Mouse (Mus musculus): Measurements from ENCODE around the gene Mettl23. TPM values are rescaled to one million over a fixed set of nuclear protein-coding genes. Genes with fewer than 3 reads are reported as not detected.

Gene Mettl23
- polyA plus RNA-seq, 1 experiment, result 22.4 TPM

DNA sequence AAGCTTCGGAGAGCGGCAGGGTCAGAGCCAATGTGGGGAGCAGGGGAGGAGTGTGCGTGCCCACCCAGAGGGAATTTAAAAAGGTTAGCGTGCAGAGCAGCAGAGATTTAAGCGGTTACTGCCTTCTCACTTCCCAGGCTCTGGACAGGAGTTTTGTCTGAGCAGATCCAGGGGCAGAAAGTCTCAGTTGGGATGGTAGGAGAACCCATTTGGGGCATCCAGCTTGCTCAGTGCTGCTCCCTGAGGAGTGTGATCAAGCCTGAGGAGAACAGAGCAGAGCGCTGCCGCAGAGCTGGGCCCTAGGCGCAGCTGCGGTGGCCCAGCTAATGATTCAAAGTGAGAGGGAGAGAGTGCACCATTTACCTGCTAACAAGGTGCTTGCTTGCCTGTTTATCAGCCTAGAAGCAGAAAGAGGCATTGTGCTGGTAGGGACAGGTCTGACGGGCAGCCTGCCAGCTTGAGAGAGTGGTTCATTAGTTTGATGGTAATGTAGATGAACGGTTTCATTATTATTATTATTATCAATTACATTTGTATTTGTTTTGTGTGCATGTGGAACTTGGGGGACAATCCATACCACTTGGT is 34.2 kb upstream of the Mettl23 start:
- H3K27ac ChIP-seq (ENCODE audit: insufficient read depth, low read length), result no peak overlapping the region
- H3K4me1 ChIP-seq (ENCODE audit: control insufficient read depth, insufficient read depth, low read length), result peaks cover 16% of the 10 kb centered on the region
- TF ChIP-seq POLR2A (IDR thresholded peaks at IDR 0.05; ENCODE audit: low read depth, low read length) (no peak), CTCF (IDR thresholded peaks at IDR 0.05; ENCODE audit: borderline replicate concordance, insufficient read depth, low read length) (no peak)
- H3K4me3 ChIP-seq (ENCODE audit: insufficient read depth, low read length), result no peak overlapping the region

DNA sequence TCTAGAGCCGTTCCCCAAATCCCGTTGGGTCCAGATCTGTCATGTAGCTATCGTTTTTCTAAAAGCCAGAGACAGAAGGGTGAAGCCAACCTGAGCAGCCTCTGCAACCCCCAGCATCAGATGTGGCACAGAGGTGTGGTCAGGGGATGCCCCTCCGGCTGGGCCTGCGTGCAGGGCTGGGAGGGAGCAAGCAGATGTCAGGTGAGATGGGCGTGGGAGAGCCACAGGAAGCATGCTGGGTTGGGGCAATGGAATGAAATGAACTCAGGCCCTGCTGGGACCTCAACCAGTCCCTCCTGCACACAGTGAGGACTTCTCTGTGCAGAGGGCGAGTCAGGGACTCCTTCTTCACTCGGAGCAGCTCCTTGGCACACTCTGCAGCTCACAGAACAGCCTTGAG is 33.6 kb upstream of the Mettl23 start:
- TF ChIP-seq CTCF (IDR thresholded peaks at IDR 0.05; ENCODE audit: borderline replicate concordance, insufficient read depth, low read length), result no peak
- TF ChIP-seq POLR2A (IDR thresholded peaks at IDR 0.05; ENCODE audit: low read depth, low read length), result no peak
- Histone ChIP-seq H3K27ac (ENCODE audit: insufficient read depth, low read length) (no peak overlapping the region), H3K4me3 (ENCODE audit: insufficient read depth, low read length) (no peak overlapping the region), H3K4me1 (ENCODE audit: control insufficient read depth, insufficient read depth, low read length) (peaks cover 19% of the 10 kb centered on the region)

DNA sequence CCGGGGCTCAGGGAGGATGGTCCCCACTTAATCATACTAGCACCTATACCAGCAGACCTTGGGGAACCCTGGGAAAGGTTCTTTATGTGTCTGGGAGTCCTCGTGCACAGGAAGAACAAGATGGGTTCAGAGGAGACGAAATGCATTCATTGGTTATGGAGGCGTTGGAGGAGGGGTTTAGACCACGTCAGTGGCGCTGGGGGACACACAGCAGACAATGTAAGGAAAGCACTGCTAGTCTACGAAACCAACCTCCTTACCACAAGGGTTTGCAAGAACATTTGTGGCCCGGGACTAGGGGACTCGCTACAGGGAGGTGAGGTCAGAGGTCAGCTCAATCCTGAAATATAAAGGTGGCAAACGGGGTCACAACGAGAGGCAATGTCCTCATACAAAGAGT is 32.5 kb upstream of the Mettl23 start:
- no peak for TF ChIP-seq POLR2A (IDR thresholded peaks at IDR 0.05; ENCODE audit: low read depth, low read length)
- no peak for TF ChIP-seq CTCF (IDR thresholded peaks at IDR 0.05; ENCODE audit: borderline replicate concordance, insufficient read depth, low read length)
- Histone ChIP-seq H3K4me1 (ENCODE audit: control insufficient read depth, insufficient read depth, low read length) (peaks cover 26% of the 10 kb centered on the region), H3K4me3 (ENCODE audit: insufficient read depth, low read length) (no peak overlapping the region), H3K27ac (ENCODE audit: insufficient read depth, low read length) (no peak overlapping the region)

DNA sequence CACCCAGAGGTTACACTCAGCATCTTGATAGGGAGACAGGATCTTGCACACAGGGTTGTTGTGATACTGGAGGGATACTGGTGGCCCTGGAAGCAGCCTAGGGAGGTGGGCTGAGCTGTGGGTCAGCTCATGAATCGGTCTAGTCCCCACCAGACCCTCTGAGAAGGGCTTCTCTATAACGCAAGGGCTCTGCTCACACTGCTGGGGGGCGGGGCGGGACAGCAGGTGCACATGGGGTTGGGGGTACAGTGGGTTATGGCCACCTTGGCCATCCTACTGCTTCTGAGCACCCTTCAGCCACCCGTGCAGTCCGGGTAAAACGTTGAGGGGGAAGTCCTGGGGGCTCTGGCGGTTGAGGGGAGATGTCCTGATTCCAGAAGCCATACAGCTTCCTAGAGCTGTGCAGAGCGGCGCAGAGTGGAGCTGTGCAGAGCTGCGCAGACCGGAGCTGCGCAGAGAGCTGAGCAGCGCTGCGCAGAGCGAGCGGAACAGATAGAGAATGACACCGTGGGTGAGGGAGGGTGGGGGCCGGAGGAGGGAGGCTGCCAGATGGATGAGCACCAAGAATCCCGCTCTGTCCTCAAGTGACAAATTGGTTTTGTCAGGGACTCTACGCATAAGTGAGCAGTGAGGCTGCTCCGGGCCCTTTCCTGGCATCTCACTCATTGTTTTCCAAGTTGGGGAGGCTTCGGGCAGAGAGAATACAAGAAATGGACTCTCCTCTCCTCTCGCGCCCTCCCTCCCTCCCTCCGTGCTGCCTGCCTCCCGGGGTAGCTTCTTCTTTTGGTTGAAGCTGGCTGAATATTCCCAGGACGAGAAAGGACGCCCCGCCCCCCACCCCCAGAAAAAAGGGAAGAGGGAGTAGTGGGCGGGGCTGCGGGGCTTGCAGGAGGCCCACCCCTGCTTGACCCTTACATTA is 31.8 kb upstream of the Mettl23 start:
- Histone ChIP-seq H3K4me1 (ENCODE audit: control insufficient read depth, insufficient read depth, low read length) (peaks cover 28% of the 10 kb centered on the region), H3K27ac (ENCODE audit: insufficient read depth, low read length) (no peak overlapping the region), H3K4me3 (ENCODE audit: insufficient read depth, low read length) (no peak overlapping the region)
- no peak for TF ChIP-seq POLR2A (IDR thresholded peaks at IDR 0.05; ENCODE audit: low read depth, low read length)
- no peak for TF ChIP-seq CTCF (IDR thresholded peaks at IDR 0.05; ENCODE audit: borderline replicate concordance, insufficient read depth, low read length)

DNA sequence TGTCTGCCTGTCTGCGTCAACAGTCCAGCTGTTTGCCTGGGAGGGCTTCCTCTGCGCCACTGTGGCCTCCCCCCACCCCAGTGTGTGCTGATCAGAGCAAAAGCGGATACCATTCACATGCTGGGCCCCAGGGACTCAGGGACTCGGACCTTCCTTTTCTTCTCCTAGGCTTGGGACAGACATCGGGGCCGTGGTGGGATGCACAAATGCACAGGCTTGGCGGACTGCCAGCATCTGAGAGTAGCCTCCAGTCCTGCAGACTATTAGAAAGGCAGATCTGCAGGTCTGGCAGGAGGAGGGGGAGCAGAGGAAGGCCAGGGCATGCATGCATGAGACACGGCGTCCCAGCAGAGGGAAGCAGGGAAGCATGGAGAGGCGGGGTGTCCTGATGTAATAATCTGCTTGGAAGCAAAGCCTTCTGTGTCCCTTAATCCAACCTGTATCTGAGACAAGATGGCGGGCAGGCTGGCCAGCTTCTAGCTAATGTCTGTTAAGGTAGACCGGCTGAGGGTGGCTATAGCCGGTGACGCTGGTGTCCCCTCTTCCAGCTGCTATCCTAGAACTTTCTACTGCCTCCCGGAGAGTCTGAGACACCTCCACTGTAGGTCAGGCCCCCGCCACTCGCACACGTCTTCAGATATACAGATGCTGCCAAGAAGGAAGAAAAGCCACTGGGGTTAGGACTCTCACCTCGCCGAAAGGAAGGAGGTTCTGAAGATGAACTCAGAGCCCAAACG is 30.1 kb upstream of the Mettl23 start:
- H3K4me1 ChIP-seq (ENCODE audit: control insufficient read depth, insufficient read depth, low read length), result peaks cover 28% of the 10 kb centered on the region

DNA sequence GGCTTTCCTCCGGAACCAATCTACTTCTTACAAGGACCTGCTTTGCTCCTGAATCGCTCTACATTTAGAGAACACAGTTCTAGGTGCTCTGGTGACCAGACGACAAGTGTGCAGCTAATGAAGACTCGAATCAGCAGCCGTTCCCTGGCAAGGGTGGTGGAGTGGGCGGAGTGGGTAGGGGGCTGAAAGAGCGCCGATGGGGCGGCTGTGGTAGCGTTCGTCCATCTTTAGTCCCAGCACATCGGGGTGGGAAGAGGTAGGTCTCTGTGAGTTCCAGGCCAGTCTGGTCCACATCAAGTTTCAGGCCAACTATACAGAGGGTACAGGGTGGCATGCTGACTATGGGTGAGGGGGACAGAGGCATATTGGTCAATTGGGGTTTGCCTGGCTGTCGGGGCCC is 29.5 kb upstream of the Mettl23 start:
- Histone ChIP-seq H3K27ac (ENCODE audit: insufficient read depth, low read length) (peak overlapping the region; percentile 96), H3K4me1 (ENCODE audit: control insufficient read depth, insufficient read depth, low read length) (peaks cover 27% of the 10 kb centered on the region), H3K4me3 (ENCODE audit: insufficient read depth, low read length) (no peak overlapping the region)
- TF ChIP-seq POLR2A (IDR thresholded peaks at IDR 0.05; ENCODE audit: low read depth, low read length) (no peak), CTCF (IDR thresholded peaks at IDR 0.05; ENCODE audit: borderline replicate concordance, insufficient read depth, low read length) (no peak)

More for the DNA sequence above, 30.1 kb upstream of the Mettl23 start:
- TF ChIP-seq CTCF (IDR thresholded peaks at IDR 0.05; ENCODE audit: borderline replicate concordance, insufficient read depth, low read length), result peak; percentile 43; the same call in 1 of the 2 replicates
- TF ChIP-seq POLR2A (IDR thresholded peaks at IDR 0.05; ENCODE audit: low read depth, low read length), result no peak
- H3K27ac ChIP-seq (ENCODE audit: insufficient read depth, low read length), result peak overlapping the region; percentile 96; the same call in 1 of the 2 replicates
- no peak overlapping the region for H3K4me3 ChIP-seq (ENCODE audit: insufficient read depth, low read length)

DNA sequence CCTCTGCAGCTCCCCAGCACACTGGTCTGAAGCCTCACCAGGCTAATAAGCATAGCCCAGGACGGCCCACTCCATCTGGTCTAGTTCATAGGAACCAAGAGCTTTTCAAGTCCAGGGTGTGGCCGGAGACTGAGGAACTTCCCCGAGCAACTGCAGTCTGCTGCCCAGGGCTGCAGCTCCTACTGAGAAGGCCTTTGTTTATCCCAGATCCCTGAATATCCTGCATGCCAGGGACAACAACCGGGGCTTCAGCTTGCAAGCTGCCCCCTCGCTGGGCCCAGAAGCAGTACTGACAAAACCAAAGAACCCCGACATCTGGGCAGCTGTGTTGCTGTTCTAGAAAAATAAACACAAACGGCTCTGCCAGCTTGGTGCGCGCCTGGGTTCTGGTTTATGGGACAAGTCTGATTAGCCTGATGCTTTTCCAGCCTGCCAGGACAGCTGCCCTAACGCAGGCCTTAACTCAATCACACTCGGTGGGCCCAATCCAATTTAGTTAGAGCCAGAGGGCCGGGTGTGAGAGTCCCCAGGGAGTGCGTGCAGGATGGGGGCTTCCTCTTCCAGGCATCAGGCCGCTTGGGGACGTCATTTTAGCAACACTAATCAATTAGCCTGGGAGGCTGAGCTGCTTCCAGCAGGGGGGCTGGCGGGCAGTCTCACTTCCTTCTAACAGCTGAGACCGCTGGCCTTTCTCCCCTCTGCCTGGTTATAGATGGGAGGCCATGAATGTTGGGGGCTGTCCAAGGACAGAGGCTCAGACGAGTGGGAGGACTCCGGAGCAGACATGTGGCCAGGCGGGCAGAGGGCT is 28.8 kb upstream of the Mettl23 start:
- peaks cover 33% of the 10 kb centered on the region for H3K4me1 ChIP-seq (ENCODE audit: control insufficient read depth, insufficient read depth, low read length)
- peak overlapping the region; percentile 96 for H3K27ac ChIP-seq (ENCODE audit: insufficient read depth, low read length)
- TF ChIP-seq CTCF (IDR thresholded peaks at IDR 0.05; ENCODE audit: borderline replicate concordance, insufficient read depth, low read length) (no peak), POLR2A (IDR thresholded peaks at IDR 0.05; ENCODE audit: low read depth, low read length) (no peak)
- no peak overlapping the region for H3K4me3 ChIP-seq (ENCODE audit: insufficient read depth, low read length)

DNA sequence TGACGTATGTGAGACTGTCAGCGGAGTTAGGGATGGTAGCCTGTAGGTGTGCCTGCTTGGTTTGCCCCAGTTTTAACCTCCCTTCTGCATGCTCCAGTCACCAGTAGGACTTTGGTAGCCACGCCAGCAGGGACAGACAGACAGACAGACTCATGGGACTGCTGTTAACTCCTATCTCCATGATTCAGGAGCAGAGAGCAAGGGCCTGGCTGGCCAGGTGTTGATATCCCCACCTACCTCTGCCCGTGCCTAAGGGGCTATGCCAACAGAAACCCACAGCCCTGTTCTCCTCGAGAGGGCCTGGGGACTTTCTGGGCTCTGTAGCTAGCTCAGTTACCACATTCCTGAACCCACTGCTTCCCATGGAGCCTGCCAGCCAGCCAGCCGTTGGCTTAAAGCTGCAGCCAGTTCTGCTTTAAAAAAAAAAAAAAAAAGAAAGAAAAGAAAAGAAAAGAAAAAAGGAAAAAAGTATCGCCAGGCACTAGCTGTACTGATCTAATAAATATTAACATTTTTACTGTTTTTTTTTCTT is 28.1 kb upstream of the Mettl23 start:
- Histone ChIP-seq H3K4me3 (ENCODE audit: insufficient read depth, low read length) (no peak overlapping the region), H3K27ac (ENCODE audit: insufficient read depth, low read length) (peak overlapping the region; percentile 96), H3K4me1 (ENCODE audit: control insufficient read depth, insufficient read depth, low read length) (peaks cover 37% of the 10 kb centered on the region)
- no peak for TF ChIP-seq CTCF (IDR thresholded peaks at IDR 0.05; ENCODE audit: borderline replicate concordance, insufficient read depth, low read length)
- no peak; the same call in 1 of the 2 replicates for TF ChIP-seq POLR2A (IDR thresholded peaks at IDR 0.05; ENCODE audit: low read depth, low read length)

DNA sequence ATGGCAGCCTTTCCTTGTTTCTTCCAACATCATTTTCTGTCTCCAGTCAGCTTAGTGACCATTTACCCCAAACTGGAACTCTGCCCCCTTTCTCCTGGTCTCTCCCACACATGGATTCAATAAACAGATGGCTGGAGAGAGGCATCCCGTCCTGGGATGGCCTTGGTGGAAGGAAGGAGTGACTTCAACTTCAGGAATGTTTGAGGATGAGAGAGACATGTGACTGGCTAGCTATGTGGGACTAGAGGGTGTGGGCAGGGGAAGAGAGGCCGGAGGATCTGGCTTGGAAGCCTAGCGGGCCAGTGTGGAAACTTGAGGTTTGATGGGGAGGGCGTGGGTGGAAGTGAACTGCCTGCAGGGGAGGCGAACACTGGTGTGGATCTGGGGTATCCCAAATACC is 26.3 kb upstream of the Mettl23 start:
- TF ChIP-seq CTCF (IDR thresholded peaks at IDR 0.05; ENCODE audit: borderline replicate concordance, insufficient read depth, low read length) (no peak), POLR2A (IDR thresholded peaks at IDR 0.05; ENCODE audit: low read depth, low read length) (0 out of 2 replicates have a peak, but pooled peaks have one; percentile 28)
- no peak overlapping the region for H3K4me3 ChIP-seq (ENCODE audit: insufficient read depth, low read length)
- H3K27ac ChIP-seq (ENCODE audit: insufficient read depth, low read length), result peak overlapping the region; percentile 93
- peaks cover 54% of the 10 kb centered on the region for H3K4me1 ChIP-seq (ENCODE audit: control insufficient read depth, insufficient read depth, low read length)
